Mouse (Mus musculus) c-Kit-positive CD71-negative TER-119-negative erythroid progenitor cells, embryonic 14.5 days (primary cell): ENCODE measurements around the gene Romo1.
"Not testable (repeated sequence)": the region's sequence is repeated elsewhere in the genome, so short reads cannot be mapped to it uniquely, and the experiment has no call there.

Experiments
- DNase-seq: peaks from one replicate; pipeline ENCODE4 v3.0.0-alpha.2; 2013; ENCODE audit warnings: low read depth

Gene Romo1

GRCm38 (mm10) chr2:156180094-156180821 lies 36.4 kb downstream of the Romo1 start, which contains the start of gene Rbm39:
Rbm39 (minus strand) TSS chr2:156180238.
- peak; percentile 100 for DNase-seq

- DNase-seq: no peak
These were observed 37.2 kb downstream of the Romo1 start for GRCm38 (mm10) chr2:156180824-156181590.

- no peak for DNase-seq
These were observed 37.8 kb downstream of the Romo1 start for GRCm38 (mm10) chr2:156181592-156181991.

GRCm38 (mm10) chr2:156189241-156189640 lies 45.4 kb downstream of the Romo1 start:
- DNase-seq: not testable (repeated sequence)

- DNase-seq: no peak
These were observed 46.4 kb downstream of the Romo1 start for GRCm38 (mm10) chr2:156190004-156190896.

GRCm38 (mm10) chr2:156191540-156191939 lies 47.7 kb downstream of the Romo1 start:
- no peak for DNase-seq

- DNase-seq: no peak
These were observed 48.2 kb downstream of the Romo1 start for GRCm38 (mm10) chr2:156192068-156192467.

- DNase-seq: no peak
These were observed 49.4 kb downstream of the Romo1 start for GRCm38 (mm10) chr2:156193066-156193862.

- DNase-seq: no peak
These were observed 50.7 kb downstream of the Romo1 start for GRCm38 (mm10) chr2:156194571-156194970.
